Mouse (Mus musculus) erythroblast, embryonic 14.5 days (primary cell): ENCODE data around the gene Gm49425. TPM values are rescaled to one million over a fixed set of nuclear protein-coding genes. Genes with fewer than 3 reads are reported as not detected.

Source experiments
- H3K27me3 ChIP-seq: 2 replicates; pipeline ENCODE4 v1.6.1; 2012; ENCODE audit warnings: inconsistent platforms; ENCODE audit not compliant: control insufficient read depth
- H3K36me3 ChIP-seq: 2 replicates; pipeline ENCODE4 v1.6.1; 2012; ENCODE audit warnings: mild to moderate bottlenecking, inconsistent platforms; ENCODE audit not compliant: control insufficient read depth
- H3K4me1 ChIP-seq: 2 replicates; pipeline ENCODE4 v1.6.1; 2012; ENCODE audit warnings: inconsistent platforms; ENCODE audit not compliant: control insufficient read depth
- H3K4me3 ChIP-seq: replicated peaks from 2 replicates; pipeline ENCODE3; 2012; ENCODE audit warnings: moderate library complexity, mild to moderate bottlenecking, inconsistent platforms
- H3K9me3 ChIP-seq: 2 replicates; pipeline ENCODE4 v1.6.1; 2012; ENCODE audit warnings: low read length, inconsistent platforms, mixed read lengths; ENCODE audit not compliant: control insufficient read depth
- GATA1 ChIP-seq: IDR thresholded peaks from 2 replicates; pipeline ENCODE4 v1.6.1; 2012; ENCODE audit warnings: low read length, inconsistent platforms, mixed read lengths
- TAL1 ChIP-seq: IDR thresholded peaks from 3 replicates; pipeline ENCODE4 v1.6.1; 2012; ENCODE audit warnings: low read length, inconsistent platforms, mixed read lengths
- polyA plus RNA-seq: library from polyadenylated mRNA; stranded (reverse); fragments of >175 nt; gene quantifications from 2 replicates; pipeline ENCODE4 v1.2.3, GENCODE M21; 2012

Gene Gm49425
- polyA plus RNA-seq, 1 experiment: not detected

GRCm38 (mm10) chr15:101495266-101495665 lies 21.8 kb downstream of the Gm49425 start:
- H3K4me3 ChIP-seq: no peak overlapping the region
- no peaks in the 10 kb centered on the region for H3K4me1 ChIP-seq
- TF ChIP-seq TAL1 (no peak), GATA1 (no peak)
- no peaks in the 10 kb centered on the region for H3K36me3 ChIP-seq
- no peaks in the 10 kb centered on the region for H3K27me3 ChIP-seq
- H3K9me3 ChIP-seq: no peaks in the 10 kb centered on the region

GRCm38 (mm10) chr15:101494203-101494602 lies 22.9 kb downstream of the Gm49425 start:
- Histone ChIP-seq H3K4me1 (no peaks in the 10 kb centered on the region), H3K4me3 (no peak overlapping the region), H3K36me3 (no peaks in the 10 kb centered on the region), H3K27me3 (no peaks in the 10 kb centered on the region), H3K9me3 (no peaks in the 10 kb centered on the region)
- TF ChIP-seq GATA1: no peak
- TF ChIP-seq TAL1: no peak

GRCm38 (mm10) chr15:101493713-101494112 lies 23.3 kb downstream of the Gm49425 start:
- no peak for TF ChIP-seq GATA1
- no peak for TF ChIP-seq TAL1
- no peak overlapping the region for H3K4me3 ChIP-seq
- no peaks in the 10 kb centered on the region for H3K36me3 ChIP-seq
- H3K27me3 ChIP-seq: no peaks in the 10 kb centered on the region
- no peaks in the 10 kb centered on the region for H3K9me3 ChIP-seq
- H3K4me1 ChIP-seq: no peaks in the 10 kb centered on the region

- TF ChIP-seq TAL1 (no peak), GATA1 (no peak)
- no peaks in the 10 kb centered on the region for H3K27me3 ChIP-seq
- no peaks in the 10 kb centered on the region for H3K9me3 ChIP-seq
- H3K4me3 ChIP-seq: no peak overlapping the region
- H3K36me3 ChIP-seq: no peaks in the 10 kb centered on the region
- H3K4me1 ChIP-seq: no peaks in the 10 kb centered on the region
Measured at GRCm38 (mm10) chr15:101492718-101493117, 24.3 kb downstream of the Gm49425 start.

DNA sequence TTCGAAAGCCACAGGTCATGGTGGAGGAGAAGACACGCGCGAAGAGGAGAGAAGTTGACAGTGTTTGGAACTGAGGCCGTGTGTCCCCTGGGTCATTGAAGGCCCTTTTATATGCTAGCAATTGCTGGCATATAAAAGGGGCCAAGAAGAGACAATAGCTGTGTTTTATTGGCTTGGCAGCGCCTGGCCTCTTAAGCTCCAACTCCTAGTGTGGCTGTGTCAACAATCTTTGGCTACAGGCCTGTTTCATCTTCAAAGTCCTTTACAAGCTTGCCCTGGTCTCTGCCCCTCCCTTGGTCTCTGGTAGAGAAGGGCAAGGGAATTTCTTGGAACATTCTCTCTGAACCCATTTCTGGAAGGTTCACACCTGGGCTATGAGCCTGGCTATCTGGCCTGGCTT lies 25.6 kb downstream of the Gm49425 start, which contains the start of gene Krt83:
Gene Krt83, minus strand, starts transcription at position 82 of the 400 bp plus-strand sequence.
- TF ChIP-seq GATA1: no peak
- no peak for TF ChIP-seq TAL1
- Histone ChIP-seq H3K9me3 (no peaks in the 10 kb centered on the region), H3K4me3 (no peak within 1 kb of the TSS), H3K36me3 (no peaks in the 10 kb centered on the region), H3K27me3 (no peaks in the 10 kb centered on the region), H3K4me1 (no peaks in the 10 kb centered on the region)

- no peaks in the 10 kb centered on the region for H3K27me3 ChIP-seq
- no peak for TF ChIP-seq GATA1
- no peak for TF ChIP-seq TAL1
Measured at GRCm38 (mm10) chr15:101485911-101486635, 31.0 kb downstream of the Gm49425 start.

DNA sequence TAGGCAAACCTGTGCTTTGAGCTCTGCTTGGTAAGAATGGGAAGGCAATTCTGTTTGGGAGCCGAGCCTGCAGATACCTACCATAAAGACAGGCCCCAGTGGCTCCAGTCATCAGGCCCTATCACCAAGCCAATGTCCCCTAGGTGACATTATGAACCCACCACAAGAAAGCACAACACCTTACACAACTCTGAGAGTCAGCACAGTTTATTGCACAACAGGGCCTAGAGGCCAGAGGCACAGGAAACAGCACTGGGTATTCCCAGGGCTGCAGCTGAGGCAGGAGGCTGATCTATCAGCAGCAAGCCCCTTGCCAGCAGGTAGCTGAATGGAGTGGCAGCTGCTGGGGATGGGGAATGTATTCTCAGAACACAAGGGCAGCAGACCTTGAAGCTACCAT lies 32.1 kb downstream of the Gm49425 start:
- Histone ChIP-seq H3K9me3 (no peaks in the 10 kb centered on the region), H3K4me1 (no peaks in the 10 kb centered on the region), H3K36me3 (no peaks in the 10 kb centered on the region), H3K27me3 (no peaks in the 10 kb centered on the region), H3K4me3 (no peak overlapping the region)
- no peak for TF ChIP-seq TAL1
- no peak for TF ChIP-seq GATA1

More at GRCm38 (mm10) chr15:101485911-101486635, 31.0 kb downstream of the Gm49425 start:
- Histone ChIP-seq H3K36me3 (no peaks in the 10 kb centered on the region), H3K9me3 (no peaks in the 10 kb centered on the region), H3K4me1 (no peaks in the 10 kb centered on the region), H3K4me3 (no peak overlapping the region)

- no peaks in the 10 kb centered on the region for H3K36me3 ChIP-seq
- H3K4me3 ChIP-seq: no peak overlapping the region
- H3K9me3 ChIP-seq: no peaks in the 10 kb centered on the region
- H3K4me1 ChIP-seq: no peaks in the 10 kb centered on the region
- H3K27me3 ChIP-seq: peaks cover 6% of the 10 kb centered on the region
- TF ChIP-seq GATA1 (no peak), TAL1 (no peak)
Measured at GRCm38 (mm10) chr15:101483646-101484045, 33.4 kb downstream of the Gm49425 start.

DNA sequence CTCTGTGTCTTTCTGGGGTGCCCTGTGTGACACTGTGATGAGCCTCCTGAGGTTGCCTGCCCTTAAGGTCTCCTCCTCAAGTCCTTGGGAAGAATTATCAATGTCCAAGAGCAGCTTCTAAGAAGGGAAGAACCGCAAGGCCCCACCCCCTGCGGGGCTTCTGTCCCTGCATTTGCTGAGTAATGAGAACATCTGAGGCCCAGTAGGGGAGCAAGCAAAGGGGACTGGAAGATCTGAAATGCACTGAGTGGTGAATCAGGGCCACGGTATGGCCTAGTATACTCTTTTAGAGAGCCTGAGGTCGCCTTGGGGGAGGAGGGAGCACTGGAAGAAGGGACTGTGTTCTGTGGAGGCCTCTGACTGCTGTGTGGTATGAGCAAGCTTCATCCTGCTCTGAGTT lies 35.0 kb downstream of the Gm49425 start:
- TF ChIP-seq GATA1 (no peak), TAL1 (no peak)
- no peaks in the 10 kb centered on the region for H3K36me3 ChIP-seq
- H3K4me1 ChIP-seq: no peaks in the 10 kb centered on the region
- H3K4me3 ChIP-seq: no peak overlapping the region
- no peaks in the 10 kb centered on the region for H3K9me3 ChIP-seq
- peaks cover 6% of the 10 kb centered on the region for H3K27me3 ChIP-seq

- H3K27me3 ChIP-seq: peaks cover 6% of the 10 kb centered on the region
- no peak for TF ChIP-seq GATA1
- TF ChIP-seq TAL1: no peak
Measured at GRCm38 (mm10) chr15:101479666-101480060, 37.4 kb downstream of the Gm49425 start.

More at GRCm38 (mm10) chr15:101479666-101480060, 37.4 kb downstream of the Gm49425 start:
- Histone ChIP-seq H3K9me3 (no peaks in the 10 kb centered on the region), H3K36me3 (no peaks in the 10 kb centered on the region), H3K4me1 (no peaks in the 10 kb centered on the region), H3K4me3 (no peak overlapping the region)
